Comparison of ENCODE assay signal across 26 mouse cellular contexts in genomic region chr4:104729185-104729584, GRCm38 (mm10). TPM values are rescaled to one million over a fixed set of nuclear protein-coding genes. Genes with fewer than 3 reads are reported as not detected.
DNase-seq lines count a peak whose midpoint lies in the region; ATAC-seq lines count a peak whose summit lies in the region.
"Had no signal": no experiment of that assay in that cellular context is flagged by ENCODE, and none has a peak within 500 bp of the region (broad histone marks: within the 10 kb centered on the region; RNA-seq: fewer than 3 reads in every experiment).

No protein-coding gene starts in this region.

- no peaks in the 10 kb centered on the region for H3K9me3 ChIP-seq in hindbrain, embryonic 10.5 days
- no peaks in the 10 kb centered on the region for H3K9me3 ChIP-seq in hindbrain, embryonic 16.5 days (ENCODE audit: control insufficient read depth, low read length)
- H3K9me3 ChIP-seq: embryonic facial prominence, embryonic 15.5 days; hindbrain, embryonic 13.5 days; intestine, embryonic 15.5 days had no signal

- no peak for ATAC-seq in hindbrain, embryonic 16.5 days
- ATAC-seq: forebrain, embryonic 16.5 days; intestine, embryonic 15.5 days had no signal

- peaks cover under 1% of the 10 kb centered on the region; the same call in 1 of the 2 replicates for H3K4me1 ChIP-seq in hindbrain, embryonic 10.5 days (replicated peaks)
- H3K4me1 ChIP-seq in hindbrain, embryonic 16.5 days (ENCODE audit: control insufficient read depth, insufficient read depth, low read depth, low read length): peaks cover 2% of the 10 kb centered on the region
- H3K4me1 ChIP-seq: intestine, embryonic 15.5 days had no signal

- 81% methylated on average over 8 of the region's 8 CpGs for WGBS in hindbrain, embryonic 10.5 days
- 69% methylated on average over 8 of the region's 8 CpGs for WGBS in hindbrain, embryonic 16.5 days

- H3K4me2 ChIP-seq in hindbrain, embryonic 16.5 days (ENCODE audit: low read length): no peak overlapping the region
- H3K4me2 ChIP-seq: embryonic facial prominence, embryonic 15.5 days; hindbrain, embryonic 13.5 days; intestine, embryonic 15.5 days had no signal

- peak; percentile 23 to 27 for DNase-seq in heart, adult 18-20 months
- DNase-seq in heart, adult 9 months (ENCODE audit: low spot score in 2 of 2): no peak
- DNase-seq in hindbrain, embryonic 10.5 days (ENCODE audit: low spot score): no peak
- peak; percentile 12 for DNase-seq in urinary bladder, postnatal 14 days (ENCODE audit: low spot score)
- no peak for DNase-seq in urinary bladder, adult 2 months (ENCODE audit: low spot score)
- peak; percentile 72 for DNase-seq in brain, adult 2 months (ENCODE audit: low read depth, low spot score)
- DNase-seq in neural tube, embryonic 10.5 days (ENCODE audit: extremely low spot score, low spot score): no peak
- DNase-seq: adrenal gland, adult 8-10 months; adrenal gland, postnatal 36 days; cerebellum, adult 11 months; cerebellum, adult 8-10 months; cerebellum, postnatal 14 days; embryo, embryonic 11 days; gastrocnemius, adult 2 months; gastrocnemius, postnatal 25 days; heart, postnatal 4 days; kidney, adult 18-20 months had no signal

- H3K9ac ChIP-seq in hindbrain, embryonic 16.5 days (ENCODE audit: low read depth, low read length): no peak overlapping the region
- H3K9ac ChIP-seq: embryonic facial prominence, embryonic 15.5 days; hindbrain, embryonic 13.5 days; intestine, embryonic 15.5 days had no signal

- H3K27me3 ChIP-seq in hindbrain, embryonic 10.5 days (ENCODE audit: insufficient read depth, poor library complexity, severe bottlenecking): no peaks in the 10 kb centered on the region
- no peaks in the 10 kb centered on the region for H3K27me3 ChIP-seq in hindbrain, embryonic 16.5 days (replicated peaks; ENCODE audit: control insufficient read depth, insufficient read depth, low read length)
- H3K27me3 ChIP-seq: embryonic facial prominence, embryonic 15.5 days; hindbrain, embryonic 13.5 days; intestine, embryonic 15.5 days had no signal

- no peaks in the 10 kb centered on the region for H3K36me3 ChIP-seq in hindbrain, embryonic 10.5 days
- no peaks in the 10 kb centered on the region for H3K36me3 ChIP-seq in hindbrain, embryonic 16.5 days (ENCODE audit: control insufficient read depth, insufficient read depth, low read length)
- H3K36me3 ChIP-seq: embryonic facial prominence, embryonic 15.5 days; intestine, embryonic 15.5 days had no signal

- H3K27ac ChIP-seq in hindbrain, embryonic 10.5 days: 0 out of 2 replicates have a peak overlapping the region, but pooled peaks have one; percentile 23
- no peak overlapping the region for H3K27ac ChIP-seq in hindbrain, embryonic 16.5 days (ENCODE audit: low read depth, low read length)
- H3K27ac ChIP-seq: embryonic facial prominence, embryonic 15.5 days; gastrocnemius, adult 2 months; hindbrain, embryonic 13.5 days; intestine, embryonic 15.5 days had no signal

- H3K4me3 ChIP-seq in hindbrain, embryonic 10.5 days: no peak overlapping the region
- H3K4me3 ChIP-seq in hindbrain, embryonic 16.5 days (ENCODE audit: low read length): no peak overlapping the region
- H3K4me3 ChIP-seq: embryonic facial prominence, embryonic 15.5 days; gastrocnemius, adult 2 months; hindbrain, embryonic 13.5 days; intestine, embryonic 15.5 days had no signal

RNA-seq across cellular contexts. Expression of gene C8b, which starts 36.9 kb away (rescaled TPM):
- total RNA-seq in heart, adult 18-20 months (2021): not detected
- 0.25 TPM in 1 of 2 replicates, not detected in the other for polyA plus RNA-seq in hindbrain, embryonic 10.5 days (2016; fragmentation: Nextera tagmentation; extraction: Ambion mirVana)
- not detected in 2 replicates for polyA plus RNA-seq in hindbrain, embryonic 16.5 days (2015; fragmentation: Nextera tagmentation; extraction: Ambion mirVana)
- polyA plus RNA-seq in urinary bladder, adult 2 months (2012; rRNA removed): 0.04 TPM in 1 of 2 replicates, not detected in the other
- total RNA-seq: common myeloid progenitor, adult 5-6 weeks; gastrocnemius, adult 2 months; gastrocnemius, postnatal 25 days; granulocyte monocyte progenitor cell, adult 5-6 weeks; heart, postnatal 4 days had no signal
- polyA plus RNA-seq: embryonic facial prominence, embryonic 11.5 days; forebrain, embryonic 11.5 days; hindbrain, embryonic 13.5 days had no signal

Comparison
In these comparisons a context has a peak if more than half of its experiments do, and no peak if none do; other contexts are left out.
1. DNase-seq: peak in heart, adult 18-20 months (2 of 2), urinary bladder, postnatal 14 days (single experiment) and brain, adult 2 months (single experiment); none in heart, adult 9 months (0 of 2), hindbrain, embryonic 10.5 days (single experiment), urinary bladder, adult 2 months (single experiment) and neural tube, embryonic 10.5 days (single experiment).